Mouse (Mus musculus) neural tube, embryonic 11.5 days (tissue): ENCODE results near the gene Axin2. TPM values are rescaled to one million over a fixed set of nuclear protein-coding genes. Genes with fewer than 3 reads are reported as not detected.

Experiments used
- ATAC-seq: fragments of 200-750 bp; cut with Nextera tagmentation; 2 replicates; pipeline ENCODE4 v1.8.0; 2017; ENCODE audit warnings: moderate number of reproducible peaks, mild to moderate bottlenecking, moderate TSS enrichment, moderate library complexity; ENCODE audit not compliant: insufficient read depth, low FRiP score, low TSS enrichment
- DNase-seq: peaks from one replicate; pipeline ENCODE4 v3.0.0-alpha.2; 2015; ENCODE audit warnings: low spot score
- H3K27ac ChIP-seq: fragments of 300-500 bp; sonication (generic); 2 replicates; pipeline ENCODE4 v1.5.1; 2014; ENCODE audit warnings: low read depth, mild to moderate bottlenecking, low read length
- H3K27me3 ChIP-seq: fragments of 300-500 bp; sonication (generic); 2 replicates; pipeline ENCODE4 v1.6.1; 2014; ENCODE audit warnings: mild to moderate bottlenecking, low read length, mixed read lengths; ENCODE audit not compliant: control insufficient read depth, insufficient read depth
- H3K36me3 ChIP-seq: fragments of 300-500 bp; sonication (generic); 2 replicates; pipeline ENCODE4 v1.6.1; 2014; ENCODE audit warnings: mild to moderate bottlenecking, low read length, moderate library complexity, mixed read lengths; ENCODE audit not compliant: control insufficient read depth, insufficient read depth
- H3K4me1 ChIP-seq: fragments of 300-500 bp; sonication (generic); 2 replicates; pipeline ENCODE4 v1.6.1; 2014; ENCODE audit warnings: low read length, mixed read lengths; ENCODE audit not compliant: control insufficient read depth, insufficient read depth
- H3K4me2 ChIP-seq: fragments of 300-500 bp; sonication (generic); 2 replicates; pipeline ENCODE4 v1.6.1; 2014; ENCODE audit warnings: low read depth, mild to moderate bottlenecking, moderate library complexity
- H3K4me3 ChIP-seq: fragments of 300-500 bp; sonication (generic); 2 replicates; pipeline ENCODE4 v1.5.1; 2014; ENCODE audit warnings: low read depth, low read length
- H3K9ac ChIP-seq: fragments of 300-500 bp; sonication (generic); 2 replicates; pipeline ENCODE4 v1.6.1; 2014; ENCODE audit warnings: mild to moderate bottlenecking, low read length
- H3K9me3 ChIP-seq: fragments of 300-500 bp; sonication (generic); 2 replicates; pipeline ENCODE4 v1.6.1; 2016; ENCODE audit warnings: low read length; ENCODE audit not compliant: control insufficient read depth
- WGBS: fragments of 180-500 bp; shearing (Covaris S2); extraction: QIAGEN DNeasy Blood & Tissue Kit; methylation state at CpG from one replicate; pipeline ENCODE4 v1.1.7; 2014; 5-methylcytosine and 5-hydroxymethylcytosine counted together
- polyA plus RNA-seq: library from polyadenylated mRNA; unstranded; fragments of >200 nt; fragmentation: Nextera tagmentation; extraction: Ambion mirVana; gene quantifications from 2 replicates; pipeline ENCODE4 v1.2.1, GENCODE M21; 2014

Axin2 gene
- polyA plus RNA-seq, 1 experiment from 2014 or later, result 16.4 TPM

GRCm38 (mm10) chr11:108898063-108898462 is 22.1 kb upstream of the Axin2 start:
- no peaks in the 10 kb centered on the region for H3K36me3 ChIP-seq
- no peak overlapping the region for H3K27ac ChIP-seq
- ATAC-seq, result no peak
- no peak for DNase-seq
- peaks cover 12% of the 10 kb centered on the region for H3K4me1 ChIP-seq
- H3K9ac ChIP-seq, result no peak overlapping the region
- no peak overlapping the region for H3K4me2 ChIP-seq
- H3K9me3 ChIP-seq, result no peaks in the 10 kb centered on the region
- H3K4me3 ChIP-seq, result no peak overlapping the region
- WGBS, result 79% methylated on average over 9 of the region's 9 CpGs
- H3K27me3 ChIP-seq, result no peaks in the 10 kb centered on the region

GRCm38 (mm10) chr11:108898483-108898882 is 21.7 kb upstream of the Axin2 start:
- peaks cover 8% of the 10 kb centered on the region for H3K4me1 ChIP-seq
- H3K9ac ChIP-seq, result no peak overlapping the region
- no peaks in the 10 kb centered on the region for H3K27me3 ChIP-seq
- DNase-seq, result no peak
- H3K4me2 ChIP-seq, result no peak overlapping the region
- H3K36me3 ChIP-seq, result no peaks in the 10 kb centered on the region
- no peak overlapping the region for H3K4me3 ChIP-seq
- no peaks in the 10 kb centered on the region for H3K9me3 ChIP-seq
- no peak overlapping the region for H3K27ac ChIP-seq
- WGBS, result 93% methylated on average over 6 of the region's 6 CpGs
- ATAC-seq, result no peak

GRCm38 (mm10) chr11:108900718-108901488 is 19.2 kb upstream of the Axin2 start:
- Histone ChIP-seq H3K9ac (no peak overlapping the region), H3K4me1 (no peaks in the 10 kb centered on the region), H3K27ac (no peak overlapping the region), H3K4me3 (no peak overlapping the region), H3K36me3 (no peaks in the 10 kb centered on the region), H3K27me3 (no peaks in the 10 kb centered on the region), H3K9me3 (no peaks in the 10 kb centered on the region), H3K4me2 (no peak overlapping the region)
- WGBS, result 73% methylated on average over 9 of the region's 10 CpGs
- DNase-seq (no peak), ATAC-seq (no peak)

- 75% methylated on average over 7 of the region's 7 CpGs for WGBS
- Histone ChIP-seq H3K4me3 (no peak overlapping the region), H3K9ac (no peak overlapping the region), H3K4me1 (no peaks in the 10 kb centered on the region), H3K27me3 (no peaks in the 10 kb centered on the region), H3K36me3 (no peaks in the 10 kb centered on the region), H3K9me3 (no peaks in the 10 kb centered on the region), H3K4me2 (no peak overlapping the region), H3K27ac (no peak overlapping the region)
- ATAC-seq (no peak), DNase-seq (no peak)
Measured at GRCm38 (mm10) chr11:108901670-108902069, 18.5 kb upstream of the Axin2 start.

GRCm38 (mm10) chr11:108902303-108902702 is 17.8 kb upstream of the Axin2 start:
- ATAC-seq, result no peak
- WGBS, result 87% methylated on average over 4 of the region's 4 CpGs
- H3K27me3 ChIP-seq, result no peaks in the 10 kb centered on the region

GRCm38 (mm10) chr11:108906590-108907254 is 13.4 kb upstream of the Axin2 start:
- Histone ChIP-seq H3K9ac (no peak overlapping the region), H3K9me3 (no peaks in the 10 kb centered on the region), H3K4me1 (no peaks in the 10 kb centered on the region; the same call in 1 of the 2 replicates), H3K27me3 (no peaks in the 10 kb centered on the region), H3K4me2 (no peak overlapping the region), H3K4me3 (no peak overlapping the region), H3K27ac (no peak overlapping the region), H3K36me3 (no peaks in the 10 kb centered on the region)
- ATAC-seq (no peak), DNase-seq (no peak)
- 41% methylated on average over 7 of the region's 7 CpGs for WGBS

More at GRCm38 (mm10) chr11:108902303-108902702, 17.8 kb upstream of the Axin2 start:
- Histone ChIP-seq H3K27ac (no peak overlapping the region), H3K4me2 (no peak overlapping the region), H3K9me3 (no peaks in the 10 kb centered on the region), H3K36me3 (no peaks in the 10 kb centered on the region), H3K4me1 (no peaks in the 10 kb centered on the region), H3K9ac (no peak overlapping the region), H3K4me3 (no peak overlapping the region)
- DNase-seq, result no peak

- Histone ChIP-seq H3K4me2 (peak overlapping the region; percentile 32), H3K36me3 (no peaks in the 10 kb centered on the region), H3K4me3 (no peak overlapping the region), H3K9ac (no peak overlapping the region), H3K27ac (no peak overlapping the region), H3K4me1 (no peaks in the 10 kb centered on the region; the same call in 1 of the 2 replicates), H3K27me3 (no peaks in the 10 kb centered on the region), H3K9me3 (no peaks in the 10 kb centered on the region)
- no peak for DNase-seq
- ATAC-seq, result no peak
- 10% methylated on average over 24 of the region's 24 CpGs for WGBS
Measured at GRCm38 (mm10) chr11:108909396-108910195, 10.6 kb upstream of the Axin2 start.

GRCm38 (mm10) chr11:108910328-108910886 is 9.7 kb upstream of the Axin2 start:
- no peak overlapping the region for H3K4me2 ChIP-seq
- no peak overlapping the region for H3K4me3 ChIP-seq
- no peaks in the 10 kb centered on the region for H3K27me3 ChIP-seq
- H3K4me1 ChIP-seq, result no peaks in the 10 kb centered on the region; the same call in 1 of the 2 replicates
- H3K27ac ChIP-seq, result no peak overlapping the region
- no peaks in the 10 kb centered on the region for H3K36me3 ChIP-seq
- no peak for DNase-seq
- WGBS, result 8% methylated on average over 14 of the region's 14 CpGs
- no peaks in the 10 kb centered on the region; the same call in 1 of the 2 replicates for H3K9me3 ChIP-seq
- no peak for ATAC-seq
- no peak overlapping the region for H3K9ac ChIP-seq
